Mouse (Mus musculus) liver, embryonic 15.5 days (tissue): ENCODE data around the gene Rpl6. TPM values are rescaled to one million over a fixed set of nuclear protein-coding genes. Genes with fewer than 3 reads are reported as not detected.
A peak's percentile ranks its signal among the peaks of the same experiment; 100 is the strongest.

Experiments
- ATAC-seq: fragments of 200-750 bp; cut with Nextera tagmentation; 2 replicates; pipeline ENCODE4 v1.8.0; 2017; ENCODE audit warnings: moderate number of reproducible peaks, mild to moderate bottlenecking, moderate library complexity; ENCODE audit not compliant: insufficient read depth
- H3K27ac ChIP-seq: fragments of 300-500 bp; sonication (generic); replicated peaks from 2 replicates; pipeline ENCODE4 v1.5.1; 2015; ENCODE audit warnings: mild to moderate bottlenecking, inconsistent platforms
- H3K27me3 ChIP-seq: fragments of 300-500 bp; sonication (generic); 2 replicates; pipeline ENCODE4 v1.6.1; 2015; ENCODE audit warnings: mild to moderate bottlenecking, inconsistent platforms
- H3K36me3 ChIP-seq: fragments of 300-500 bp; sonication (generic); replicated peaks from 2 replicates; pipeline ENCODE4 v1.6.1; 2015; ENCODE audit warnings: moderate library complexity, mild to moderate bottlenecking, inconsistent platforms
- H3K4me1 ChIP-seq: fragments of 300-500 bp; sonication (generic); replicated peaks from 2 replicates; pipeline ENCODE4 v1.6.1; 2015; ENCODE audit warnings: inconsistent platforms
- H3K4me2 ChIP-seq: fragments of 300-500 bp; sonication (generic); 2 replicates; pipeline ENCODE4 v1.6.1; 2015; ENCODE audit warnings: moderate library complexity, mild to moderate bottlenecking, inconsistent platforms
- H3K4me3 ChIP-seq: fragments of 300-500 bp; sonication (generic); replicated peaks from 2 replicates; pipeline ENCODE4 v1.5.1; 2015; ENCODE audit warnings: mild to moderate bottlenecking, inconsistent platforms
- H3K9ac ChIP-seq: fragments of 300-500 bp; sonication (generic); 2 replicates; pipeline ENCODE4 v1.6.1; 2015; ENCODE audit warnings: moderate library complexity, mild to moderate bottlenecking, inconsistent platforms
- H3K9me3 ChIP-seq: fragments of 300-500 bp; sonication (generic); replicated peaks from 2 replicates; pipeline ENCODE4 v1.6.1; 2016; ENCODE audit warnings: inconsistent platforms
- WGBS: fragments of 180-500 bp; shearing (Covaris S2); methylation state at CpG from one replicate; pipeline ENCODE4 v1.1.7; 2015; ENCODE audit warnings: mixed read lengths; ENCODE audit not compliant: insufficient replicate concordance; 5-methylcytosine and 5-hydroxymethylcytosine counted together
- polyA plus RNA-seq: library from polyadenylated mRNA; unstranded; fragments of >200 nt; fragmentation: Nextera tagmentation; extraction: Ambion mirVana; gene quantifications from 2 replicates; pipeline ENCODE4 v1.2.1, GENCODE M21; 2015

The Rpl6 gene
- polyA plus RNA-seq, 1 experiment from 2014 or later: 338 TPM

GRCm38 (mm10) chr5:121183269-121183668 lies 21.0 kb upstream of the Rpl6 start:
- no peak for ATAC-seq
- WGBS: 84% methylated on average over 9 of the region's 9 CpGs

GRCm38 (mm10) chr5:121184375-121184774 lies 19.9 kb upstream of the Rpl6 start:
- Histone ChIP-seq H3K4me1 (peaks cover 72% of the 10 kb centered on the region), H3K9me3 (no peaks in the 10 kb centered on the region), H3K9ac (no peak overlapping the region), H3K4me3 (no peak overlapping the region), H3K4me2 (no peak overlapping the region), H3K36me3 (no peaks in the 10 kb centered on the region), H3K27me3 (no peaks in the 10 kb centered on the region), H3K27ac (no peak overlapping the region)
- no peak for ATAC-seq
- 66% methylated on average over 2 of the region's 2 CpGs for WGBS

More at GRCm38 (mm10) chr5:121183269-121183668, 21.0 kb upstream of the Rpl6 start:
- no peaks in the 10 kb centered on the region for H3K9me3 ChIP-seq
- no peak overlapping the region for H3K27ac ChIP-seq
- H3K4me1 ChIP-seq: peaks cover 67% of the 10 kb centered on the region
- H3K27me3 ChIP-seq: no peaks in the 10 kb centered on the region
- no peak overlapping the region for H3K4me3 ChIP-seq
- H3K4me2 ChIP-seq: no peak overlapping the region
- H3K9ac ChIP-seq: no peak overlapping the region
- no peaks in the 10 kb centered on the region for H3K36me3 ChIP-seq

- peak overlapping the region; percentile 44 for H3K4me2 ChIP-seq
- 15% methylated on average over 11 of the region's 11 CpGs for WGBS
- peak overlapping the region; percentile 30; the same call in 1 of the 2 replicates for H3K9ac ChIP-seq
- peak; percentile 62 for ATAC-seq
- peaks cover 76% of the 10 kb centered on the region for H3K4me1 ChIP-seq
- no peaks in the 10 kb centered on the region for H3K27me3 ChIP-seq
- H3K4me3 ChIP-seq: no peak overlapping the region
- H3K36me3 ChIP-seq: no peaks in the 10 kb centered on the region
- H3K9me3 ChIP-seq: no peaks in the 10 kb centered on the region
- peak overlapping the region; percentile 69 for H3K27ac ChIP-seq
Measured at GRCm38 (mm10) chr5:121184945-121185551, 19.2 kb upstream of the Rpl6 start.

DNA sequence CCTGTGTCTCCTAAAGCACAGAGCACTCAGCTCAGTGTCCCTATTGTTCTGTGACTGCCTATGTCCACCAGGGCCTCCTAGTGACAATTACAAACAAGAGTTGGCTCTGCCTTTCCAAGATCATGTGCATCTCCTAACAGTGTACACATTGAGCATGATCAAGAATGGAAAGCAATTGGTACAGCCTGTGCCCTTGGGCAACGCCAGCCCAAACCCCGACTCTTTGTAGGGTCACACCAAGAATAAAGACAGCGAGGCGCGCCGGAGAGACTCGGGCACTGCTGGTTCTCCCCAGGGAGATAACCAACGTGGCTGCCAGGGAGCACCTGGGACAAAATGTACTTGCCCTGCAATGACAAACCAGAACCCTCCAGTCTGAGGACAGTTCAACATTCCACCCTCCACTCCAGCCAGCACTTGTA lies 16.7 kb upstream of the Rpl6 start:
- no peak overlapping the region for H3K27ac ChIP-seq
- no peaks in the 10 kb centered on the region for H3K9me3 ChIP-seq
- H3K27me3 ChIP-seq: no peaks in the 10 kb centered on the region
- H3K36me3 ChIP-seq: no peaks in the 10 kb centered on the region
- H3K4me2 ChIP-seq: no peak overlapping the region
- WGBS: 77% methylated on average over 8 of the region's 8 CpGs
- peaks cover 83% of the 10 kb centered on the region for H3K4me1 ChIP-seq
- no peak overlapping the region for H3K4me3 ChIP-seq
- no peak overlapping the region for H3K9ac ChIP-seq
- ATAC-seq: no peak

DNA sequence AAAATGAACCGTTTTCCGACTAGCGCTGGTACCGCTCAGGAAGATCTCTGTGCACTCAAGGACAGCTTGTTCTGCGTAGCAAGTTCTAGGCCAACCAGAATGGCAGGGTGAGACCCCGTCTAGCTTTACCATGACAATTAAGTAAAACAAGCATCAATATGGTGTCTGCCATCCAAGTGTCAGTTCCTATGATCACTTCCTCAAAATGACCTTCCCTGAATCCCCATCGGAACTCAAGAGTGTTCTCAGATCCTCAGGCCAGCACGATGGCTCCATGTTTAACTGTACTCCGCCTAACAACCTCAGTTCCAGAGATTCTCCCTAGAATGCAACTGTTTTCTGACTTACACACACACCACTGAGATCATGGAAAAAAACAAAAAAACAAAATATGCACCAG lies 16.0 kb upstream of the Rpl6 start:
- whole genome bisulfite sequencing: 83% methylated on average over 9 of the region's 9 CpGs
- no peak for ATAC-seq
- no peak overlapping the region for H3K9ac ChIP-seq
- H3K27me3 ChIP-seq: no peaks in the 10 kb centered on the region
- peaks cover 90% of the 10 kb centered on the region for H3K4me1 ChIP-seq
- no peak overlapping the region for H3K4me3 ChIP-seq
- H3K27ac ChIP-seq: no peak overlapping the region
- H3K4me2 ChIP-seq: no peak overlapping the region
- H3K36me3 ChIP-seq: no peaks in the 10 kb centered on the region
- no peaks in the 10 kb centered on the region for H3K9me3 ChIP-seq

DNA sequence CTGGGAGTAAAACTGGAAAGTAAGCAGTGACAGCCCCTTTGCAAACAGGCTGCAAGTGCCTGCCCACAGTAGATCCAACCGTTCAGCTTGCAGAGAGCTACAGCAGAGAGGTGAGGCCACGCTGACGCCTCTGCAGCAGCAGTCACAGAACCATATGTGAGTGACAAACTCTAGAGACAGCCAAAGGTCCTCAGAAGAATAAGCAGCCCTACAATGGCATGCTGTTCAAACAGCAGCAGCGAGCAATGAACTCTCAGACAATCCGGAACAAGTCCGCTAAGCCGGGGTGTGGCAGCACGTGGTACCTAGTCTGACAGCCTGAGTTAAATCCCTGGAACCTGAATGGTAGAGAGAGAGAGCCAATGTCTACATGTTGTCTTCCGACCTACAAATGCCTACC lies 15.1 kb upstream of the Rpl6 start:
- H3K4me1 ChIP-seq: peaks cover 92% of the 10 kb centered on the region
- no peak for ATAC-seq
- no peaks in the 10 kb centered on the region for H3K27me3 ChIP-seq
- no peak overlapping the region for H3K27ac ChIP-seq
- 0 out of 2 replicates have a peak overlapping the region, but pooled peaks have one; percentile 0 for H3K4me3 ChIP-seq
- 58% methylated on average over 9 of the region's 9 CpGs for WGBS
- H3K36me3 ChIP-seq: no peaks in the 10 kb centered on the region
- H3K4me2 ChIP-seq: peak overlapping the region; percentile 85
- no peaks in the 10 kb centered on the region for H3K9me3 ChIP-seq
- no peak overlapping the region for H3K9ac ChIP-seq

DNA sequence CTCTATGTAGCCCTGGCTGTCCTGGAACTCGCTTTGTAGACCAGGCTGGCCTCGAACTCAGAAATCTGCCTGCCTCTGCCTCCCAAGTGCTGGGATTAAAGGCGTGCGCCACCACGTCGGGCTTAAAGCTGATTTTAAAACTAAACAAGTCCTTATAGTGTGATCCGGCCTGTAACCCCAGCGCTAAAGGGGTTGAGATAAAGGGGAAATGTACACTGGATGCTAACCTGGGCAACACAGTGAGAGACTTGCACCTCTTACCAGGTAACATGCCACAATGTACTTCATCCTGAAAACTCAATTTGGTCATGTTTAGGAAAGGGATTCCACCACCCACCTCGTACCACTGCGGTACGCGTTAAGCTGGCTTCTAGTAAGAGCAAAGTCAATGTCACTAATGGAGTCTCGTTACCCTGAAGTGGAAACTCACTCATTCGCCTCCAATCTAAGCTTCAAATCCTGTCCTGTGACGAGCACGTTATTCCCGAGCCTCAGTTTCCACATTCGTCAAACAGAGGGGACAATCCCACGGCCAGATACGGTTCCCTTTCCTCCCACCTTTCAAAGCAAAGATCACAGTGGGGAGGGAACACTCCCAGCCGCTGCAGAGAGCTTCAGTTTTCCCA lies 14.0 kb upstream of the Rpl6 start:
- Histone ChIP-seq H3K9ac (peak overlapping the region; percentile 93), H3K4me2 (peak overlapping the region; percentile 85), H3K4me3 (peak overlapping the region; percentile 86), H3K27me3 (no peaks in the 10 kb centered on the region), H3K27ac (peak overlapping the region; percentile 81), H3K36me3 (no peaks in the 10 kb centered on the region), H3K4me1 (peaks cover 91% of the 10 kb centered on the region), H3K9me3 (no peaks in the 10 kb centered on the region)
- 18% methylated on average over 21 of the region's 21 CpGs for WGBS
- ATAC-seq: no peak

DNA sequence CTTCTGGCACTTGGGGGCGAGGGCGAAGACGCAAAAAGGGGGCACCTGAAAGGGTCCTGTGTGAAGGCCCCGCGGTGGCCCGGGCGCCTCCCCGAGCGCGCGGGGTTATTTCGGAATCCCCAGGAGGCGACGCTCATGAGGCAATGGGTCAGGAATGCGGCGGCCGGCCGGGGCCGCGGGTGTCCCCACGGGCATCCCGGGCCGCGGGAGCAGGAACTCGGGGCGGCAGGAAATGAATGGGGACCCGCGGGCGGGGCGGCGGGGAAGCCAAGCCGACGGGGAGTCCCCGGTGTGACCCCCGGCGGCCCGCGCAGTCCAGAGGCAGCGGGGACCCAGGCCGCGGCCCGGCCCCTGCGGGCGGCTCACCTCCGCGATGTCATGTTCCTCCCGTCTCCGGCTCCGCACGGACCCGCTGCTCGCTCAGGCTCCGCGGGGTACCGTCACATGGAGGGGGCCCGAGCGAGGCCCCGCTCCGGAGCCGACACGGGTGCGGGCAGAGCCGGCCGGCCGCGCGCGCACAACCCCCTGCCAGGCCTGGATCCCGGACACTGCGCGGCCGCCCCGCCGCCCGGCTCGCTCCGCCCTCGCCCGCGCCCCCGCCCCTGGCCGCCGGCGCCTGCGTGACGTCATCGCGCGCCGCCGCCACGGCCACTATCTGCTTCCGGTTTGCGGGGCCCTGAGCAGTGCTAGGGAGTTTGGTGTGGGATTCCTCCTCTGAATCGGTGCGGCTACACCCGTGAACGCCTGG lies 13.3 kb upstream of the Rpl6 start, which contains the start of gene Ptpn11:
TSS of gene Ptpn11 (minus strand) at position 562 of the 748 bp plus-strand sequence.
- H3K9me3 ChIP-seq: no peaks in the 10 kb centered on the region
- H3K4me1 ChIP-seq: peaks cover 91% of the 10 kb centered on the region
- ATAC-seq: peak; percentile 94
- peak within 1 kb of the TSS; percentile 93 for H3K9ac ChIP-seq
- no peaks in the 10 kb centered on the region for H3K36me3 ChIP-seq
- no peaks in the 10 kb centered on the region for H3K27me3 ChIP-seq
- peak within 1 kb of the TSS; percentile 85 for H3K4me2 ChIP-seq
- under 1% methylated on average over 98 of the region's 98 CpGs for WGBS
- peak within 1 kb of the TSS; percentile 81 for H3K27ac ChIP-seq
- peak within 1 kb of the TSS; percentile 86 for H3K4me3 ChIP-seq

GRCm38 (mm10) chr5:121191584-121191906 lies 12.7 kb upstream of the Rpl6 start:
- H3K27me3 ChIP-seq: no peaks in the 10 kb centered on the region
- WGBS: 13% methylated on average over 17 of the region's 17 CpGs
- ATAC-seq: peak; percentile 17
- H3K36me3 ChIP-seq: no peaks in the 10 kb centered on the region
- peaks cover 91% of the 10 kb centered on the region for H3K4me1 ChIP-seq
- H3K9ac ChIP-seq: peak overlapping the region; percentile 93
- no peaks in the 10 kb centered on the region for H3K9me3 ChIP-seq
- peak overlapping the region; percentile 86 for H3K4me3 ChIP-seq
- H3K27ac ChIP-seq: peak overlapping the region; percentile 81
- peak overlapping the region; percentile 85 for H3K4me2 ChIP-seq

GRCm38 (mm10) chr5:121194173-121194572 lies 10.1 kb upstream of the Rpl6 start:
- Histone ChIP-seq H3K4me2 (peak overlapping the region; percentile 33), H3K9ac (peak overlapping the region; percentile 3; the same call in 1 of the 2 replicates), H3K27ac (peak overlapping the region; percentile 87), H3K27me3 (no peaks in the 10 kb centered on the region), H3K4me3 (no peak overlapping the region), H3K4me1 (peaks cover 86% of the 10 kb centered on the region), H3K9me3 (no peaks in the 10 kb centered on the region), H3K36me3 (no peaks in the 10 kb centered on the region)
- WGBS: 7% methylated on average over 1 of the region's 1 CpGs
- ATAC-seq: peak; percentile 50

GRCm38 (mm10) chr5:121196764-121197163 lies 7.5 kb upstream of the Rpl6 start:
- Histone ChIP-seq H3K4me3 (no peak overlapping the region), H3K27ac (peak overlapping the region; percentile 75), H3K9me3 (no peaks in the 10 kb centered on the region), H3K4me2 (peak overlapping the region; percentile 25; the same call in 1 of the 2 replicates), H3K36me3 (no peaks in the 10 kb centered on the region), H3K4me1 (peaks cover 70% of the 10 kb centered on the region), H3K9ac (no peak overlapping the region; the same call in 1 of the 2 replicates), H3K27me3 (no peaks in the 10 kb centered on the region)
- 10% methylated on average over 5 of the region's 5 CpGs for WGBS
- ATAC-seq: peak; percentile 65
